Mouse (Mus musculus) brain, embryonic 14.5 days (tissue): ENCODE measurements at regions not wholly inside any gene's neighbourhood (a gene's known extent, or its start where the extent isn't known, plus 50 kb on each side); places are given as distances from the start of the nearest gene placed in this dataset.

Experiments used
- CTCF ChIP-seq: fragments of 200-500 bp; IDR thresholded peaks from 2 replicates; pipeline ENCODE4 v1.5.1; 2012; ENCODE audit warnings: inconsistent platforms, mild to moderate bottlenecking, moderate library complexity, borderline replicate concordance; ENCODE audit not compliant: insufficient read depth, insufficient read length; ENCODE audit errors: extremely low read depth
- POLR2A ChIP-seq: fragments of 200-500 bp; IDR thresholded peaks from 2 replicates; pipeline ENCODE4 v1.6.1; 2012; ENCODE audit warnings: mild to moderate bottlenecking, inconsistent platforms, borderline replicate concordance; ENCODE audit not compliant: poor library complexity, insufficient read depth, insufficient read length, severe bottlenecking; ENCODE audit errors: extremely low read depth

GRCm38 (mm10) chr9:90816844-90817243, 545.4 kb upstream of the Zic4 start:
- TF ChIP-seq CTCF (no peak), POLR2A (no peak)
